Mouse (Mus musculus): ENCODE data around the gene Hemk1.

- TF ChIP-seq MYOD1 (IDR thresholded peaks at IDR 0.05; ENCODE audit: control insufficient read depth in 1 of 3, insufficient read length in 2 of 3, low read depth in 2 of 3): no peak
- no peak for TF ChIP-seq POLR2A (IDR thresholded peaks at IDR 0.05; ENCODE audit: insufficient read length, low read depth)
- TF ChIP-seq SRF (IDR thresholded peaks at IDR 0.05; ENCODE audit: control insufficient read depth, insufficient read length, low read depth): no peak
- no peak for TF ChIP-seq TCF12 (IDR thresholded peaks at IDR 0.05; ENCODE audit: insufficient read depth, poor library complexity, severe bottlenecking)
- TF ChIP-seq E2F4 (IDR thresholded peaks at IDR 0.05; ENCODE audit: insufficient read depth): no peak
- TF ChIP-seq MAX (IDR thresholded peaks at IDR 0.05; ENCODE audit: low read depth): no peak
- TF ChIP-seq USF1 (IDR thresholded peaks at IDR 0.05; ENCODE audit: low read depth): no peak
- TF ChIP-seq CEBPB (IDR thresholded peaks at IDR 0.05; ENCODE audit: insufficient read depth, poor library complexity, severe bottlenecking): no peak
- TF ChIP-seq POLR2AphosphoS2 (IDR thresholded peaks at IDR 0.05; ENCODE audit: insufficient read length, low read depth): no peak
Measured at GRCm38 (mm10) chr9:107370106-107370463, 31.9 kb upstream of the Hemk1 start.
